Mouse (Mus musculus): ENCODE results near the gene Olfr819. TPM values are rescaled to one million over a fixed set of nuclear protein-coding genes. Genes with fewer than 3 reads are reported as not detected.

Olfr819 gene
- total and polyA plus RNA-seq, 3 experiments = 0.16 TPM; not detected in 2

GRCm38 (mm10) chr10:129949000-129949399 is 18.1 kb downstream of the Olfr819 start, which contains the start of gene Olfr818:
Gene Olfr818, minus strand, starts transcription at chr10:129949100.
- no peak for ATAC-seq (ENCODE audit: extremely low read depth, insufficient number of reproducible peaks, low FRiP score, poor library complexity, severe bottlenecking)
- Histone ChIP-seq H3K4me1 (ENCODE audit: insufficient read depth, low read depth, low read length) (no peaks in the 10 kb centered on the region), H3K4me3 (ENCODE audit: low read depth, low read length) (no peak within 1 kb of the TSS), H3K27me3 (ENCODE audit: insufficient read depth, low read length) (no peaks in the 10 kb centered on the region), H3K36me3 (replicated peaks) (no peaks in the 10 kb centered on the region), H3K9me3 (replicated peaks) (no peaks in the 10 kb centered on the region)
- DNase-seq (ENCODE audit: low spot score) = no peak
- TF ChIP-seq POLR2AphosphoS5 (IDR thresholded peaks at IDR 0.05; ENCODE audit: insufficient replicate concordance, low read depth, low read length) = no peak

GRCm38 (mm10) chr10:129915497-129915896 is 51.6 kb downstream of the Olfr819 start, which contains the start of gene Olfr816:
Gene Olfr816, minus strand, starts transcription at chr10:129915597.
- H3K4me3 ChIP-seq (ENCODE audit: low read depth, low read length) = no peak within 1 kb of the TSS
- no peaks in the 10 kb centered on the region for H3K9me3 ChIP-seq (replicated peaks)
- H3K27me3 ChIP-seq (ENCODE audit: insufficient read depth, low read length) = no peaks in the 10 kb centered on the region
- DNase-seq (ENCODE audit: low spot score) = no peak
- no peaks in the 10 kb centered on the region for H3K36me3 ChIP-seq (replicated peaks)
- no peak for ATAC-seq (ENCODE audit: extremely low read depth, insufficient number of reproducible peaks, low FRiP score, poor library complexity, severe bottlenecking)
- no peaks in the 10 kb centered on the region for H3K4me1 ChIP-seq (ENCODE audit: insufficient read depth, low read depth, low read length)
- TF ChIP-seq CTCF (IDR thresholded peaks at IDR 0.05; ENCODE audit: low read depth, low read length) (no peak), TAL1 (conservative IDR thresholded peaks at IDR 0.05; ENCODE audit: low read depth, low read length) (no peak), GATA2 (IDR thresholded peaks at IDR 0.05; ENCODE audit: borderline replicate concordance, low read depth, low read length) (no peak), POLR2AphosphoS5 (IDR thresholded peaks at IDR 0.05; ENCODE audit: insufficient replicate concordance, low read depth, low read length) (no peak), GATA1 (IDR thresholded peaks at IDR 0.05; ENCODE audit: borderline replicate concordance, low read length) (no peak)

Other genes starting within 250 kb of the Olfr819 start
Only the 20 nearest of the 23 such genes appear.
- gene Olfr807, start 209.5 kb downstream of the Olfr819 start, total RNA-seq (2014; fragmentation: Nextera tagmentation) = not detected in 2 replicates
- gene Olfr807, start 209.5 kb downstream of the Olfr819 start, total RNA-seq (2017) = 0.23 TPM in 1 of 2 replicates, not detected in the other
- not detected in 2 replicates for gene Olfr807, start 209.5 kb downstream of the Olfr819 start, polyA plus RNA-seq (2012)
- gene Olfr808, start 201.8 kb downstream of the Olfr819 start, total RNA-seq (2014; fragmentation: Nextera tagmentation) = not detected in 2 replicates
- 0.12 and 0.22 TPM in 2 replicates for gene Olfr808, start 201.8 kb downstream of the Olfr819 start, total RNA-seq (2017)
- gene Olfr808, start 201.8 kb downstream of the Olfr819 start, polyA plus RNA-seq (2012) = not detected in 2 replicates
- not detected in 2 replicates for gene Olfr809, start 192.6 kb downstream of the Olfr819 start, total RNA-seq (2014; fragmentation: Nextera tagmentation)
- gene Olfr809, start 192.6 kb downstream of the Olfr819 start, total RNA-seq (2017) = 0.27 TPM in 1 of 2 replicates, not detected in the other
- not detected in 2 replicates for gene Olfr809, start 192.6 kb downstream of the Olfr819 start, polyA plus RNA-seq (2012)
- not detected in 2 replicates for gene Olfr810, start 172.3 kb downstream of the Olfr819 start, total RNA-seq (2014; fragmentation: Nextera tagmentation)
- gene Olfr810, start 172.3 kb downstream of the Olfr819 start, total RNA-seq (2017) = 0.05 and 0.06 TPM in 2 replicates
- gene Olfr810, start 172.3 kb downstream of the Olfr819 start, polyA plus RNA-seq (2012) = not detected in 2 replicates
- gene Olfr811, start 162.9 kb downstream of the Olfr819 start, total RNA-seq (2014; fragmentation: Nextera tagmentation) = not detected in 2 replicates
- gene Olfr811, start 162.9 kb downstream of the Olfr819 start, total RNA-seq (2017) = 0.12 and 0.16 TPM in 2 replicates
- gene Olfr811, start 162.9 kb downstream of the Olfr819 start, polyA plus RNA-seq (2012) = not detected in 2 replicates
- gene Olfr812, start 121.2 kb downstream of the Olfr819 start, total RNA-seq (2014; fragmentation: Nextera tagmentation) = not detected in 2 replicates
- not detected in 2 replicates for gene Olfr812, start 121.2 kb downstream of the Olfr819 start, total RNA-seq (2017)
- gene Olfr812, start 121.2 kb downstream of the Olfr819 start, polyA plus RNA-seq (2012) = not detected in 2 replicates
- not detected in 2 replicates for gene Olfr813, start 111.9 kb downstream of the Olfr819 start, total RNA-seq (2014; fragmentation: Nextera tagmentation)
- gene Olfr813, start 111.9 kb downstream of the Olfr819 start, total RNA-seq (2017) = 0.22 and 0.35 TPM in 2 replicates
- not detected in 2 replicates for gene Olfr813, start 111.9 kb downstream of the Olfr819 start, polyA plus RNA-seq (2012)
- gene Olfr814, start 87.4 kb downstream of the Olfr819 start, total RNA-seq (2014; fragmentation: Nextera tagmentation) = not detected in 2 replicates
- gene Olfr814, start 87.4 kb downstream of the Olfr819 start, total RNA-seq (2017) = 0.05 and 0.06 TPM in 2 replicates
- not detected in 2 replicates for gene Olfr814, start 87.4 kb downstream of the Olfr819 start, polyA plus RNA-seq (2012)
- gene Olfr815, start 61.4 kb downstream of the Olfr819 start, total RNA-seq (2014; fragmentation: Nextera tagmentation) = not detected in 2 replicates
- gene Olfr815, start 61.4 kb downstream of the Olfr819 start, total RNA-seq (2017) = not detected in 2 replicates
- gene Olfr815, start 61.4 kb downstream of the Olfr819 start, polyA plus RNA-seq (2012) = 0.07 TPM in 1 of 2 replicates, not detected in the other
- gene Olfr816, start 51.7 kb downstream of the Olfr819 start, total RNA-seq (2014; fragmentation: Nextera tagmentation) = not detected in 2 replicates
- gene Olfr816, start 51.7 kb downstream of the Olfr819 start, total RNA-seq (2017) = 0.17 TPM in 1 of 2 replicates, not detected in the other
- gene Olfr816, start 51.7 kb downstream of the Olfr819 start, polyA plus RNA-seq (2012) = not detected in 2 replicates
- gene Olfr818, start 18.2 kb downstream of the Olfr819 start, total RNA-seq (2014; fragmentation: Nextera tagmentation) = not detected in 2 replicates
- 0.29 TPM in 1 of 2 replicates, not detected in the other for gene Olfr818, start 18.2 kb downstream of the Olfr819 start, total RNA-seq (2017)
- not detected in 2 replicates for gene Olfr818, start 18.2 kb downstream of the Olfr819 start, polyA plus RNA-seq (2012)
- not detected in 2 replicates for gene Olfr247, start 8.9 kb upstream of the Olfr819 start, total RNA-seq (2014; fragmentation: Nextera tagmentation)
- gene Olfr247, start 8.9 kb upstream of the Olfr819 start, total RNA-seq (2017) = not detected in 2 replicates
- gene Olfr247, start 8.9 kb upstream of the Olfr819 start, polyA plus RNA-seq (2012) = not detected in 2 replicates
- gene Gm10310, start 17.8 kb upstream of the Olfr819 start, total RNA-seq (2014; fragmentation: Nextera tagmentation) = not detected in 2 replicates
- 0.12 and 0.22 TPM in 2 replicates for gene Gm10310, start 17.8 kb upstream of the Olfr819 start, total RNA-seq (2017)
- not detected in 2 replicates for gene Gm10310, start 17.8 kb upstream of the Olfr819 start, polyA plus RNA-seq (2012)
- not detected in 2 replicates for gene Olfr820, start 45.4 kb upstream of the Olfr819 start, total RNA-seq (2014; fragmentation: Nextera tagmentation)
- 0.27 TPM in 1 of 2 replicates, not detected in the other for gene Olfr820, start 45.4 kb upstream of the Olfr819 start, total RNA-seq (2017)
- gene Olfr820, start 45.4 kb upstream of the Olfr819 start, polyA plus RNA-seq (2012) = not detected in 2 replicates
- gene Olfr821, start 63.1 kb upstream of the Olfr819 start, total RNA-seq (2014; fragmentation: Nextera tagmentation) = not detected in 2 replicates
- not detected in 2 replicates for gene Olfr821, start 63.1 kb upstream of the Olfr819 start, total RNA-seq (2017)
- not detected in 2 replicates for gene Olfr821, start 63.1 kb upstream of the Olfr819 start, polyA plus RNA-seq (2012)
- gene Olfr822, start 103.9 kb upstream of the Olfr819 start, total RNA-seq (2014; fragmentation: Nextera tagmentation) = not detected in 2 replicates
- gene Olfr822, start 103.9 kb upstream of the Olfr819 start, total RNA-seq (2017) = 0.06 and 0.11 TPM in 2 replicates
- not detected in 2 replicates for gene Olfr822, start 103.9 kb upstream of the Olfr819 start, polyA plus RNA-seq (2012)
- gene Olfr823, start 148.1 kb upstream of the Olfr819 start, total RNA-seq (2014; fragmentation: Nextera tagmentation) = not detected in 2 replicates
- not detected in 2 replicates for gene Olfr823, start 148.1 kb upstream of the Olfr819 start, total RNA-seq (2017)
- not detected in 2 replicates for gene Olfr823, start 148.1 kb upstream of the Olfr819 start, polyA plus RNA-seq (2012)
- gene Olfr824, start 162.7 kb upstream of the Olfr819 start, total RNA-seq (2014; fragmentation: Nextera tagmentation) = not detected in 2 replicates
- 0.27 TPM in 1 of 2 replicates, not detected in the other for gene Olfr824, start 162.7 kb upstream of the Olfr819 start, total RNA-seq (2017)
- gene Olfr824, start 162.7 kb upstream of the Olfr819 start, polyA plus RNA-seq (2012) = not detected in 2 replicates
- not detected in 2 replicates for gene Olfr825, start 199.5 kb upstream of the Olfr819 start, total RNA-seq (2014; fragmentation: Nextera tagmentation)
- 0.12 and 0.27 TPM in 2 replicates for gene Olfr825, start 199.5 kb upstream of the Olfr819 start, total RNA-seq (2017)
- gene Olfr825, start 199.5 kb upstream of the Olfr819 start, polyA plus RNA-seq (2012) = not detected in 2 replicates
- not detected in 2 replicates for gene Olfr826, start 216.9 kb upstream of the Olfr819 start, total RNA-seq (2014; fragmentation: Nextera tagmentation)
- 0.16 TPM in 1 of 2 replicates, not detected in the other for gene Olfr826, start 216.9 kb upstream of the Olfr819 start, total RNA-seq (2017)
- gene Olfr826, start 216.9 kb upstream of the Olfr819 start, polyA plus RNA-seq (2012) = not detected in 2 replicates

Measured in G1E (cell line).